Mouse (Mus musculus): ENCODE measurements around the gene Obsl1. TPM values are rescaled to one million over a fixed set of nuclear protein-coding genes. Genes with fewer than 3 reads are reported as not detected.

Obsl1 gene
- total RNA-seq, 2 experiments from 2014 or later = not detected

DNA sequence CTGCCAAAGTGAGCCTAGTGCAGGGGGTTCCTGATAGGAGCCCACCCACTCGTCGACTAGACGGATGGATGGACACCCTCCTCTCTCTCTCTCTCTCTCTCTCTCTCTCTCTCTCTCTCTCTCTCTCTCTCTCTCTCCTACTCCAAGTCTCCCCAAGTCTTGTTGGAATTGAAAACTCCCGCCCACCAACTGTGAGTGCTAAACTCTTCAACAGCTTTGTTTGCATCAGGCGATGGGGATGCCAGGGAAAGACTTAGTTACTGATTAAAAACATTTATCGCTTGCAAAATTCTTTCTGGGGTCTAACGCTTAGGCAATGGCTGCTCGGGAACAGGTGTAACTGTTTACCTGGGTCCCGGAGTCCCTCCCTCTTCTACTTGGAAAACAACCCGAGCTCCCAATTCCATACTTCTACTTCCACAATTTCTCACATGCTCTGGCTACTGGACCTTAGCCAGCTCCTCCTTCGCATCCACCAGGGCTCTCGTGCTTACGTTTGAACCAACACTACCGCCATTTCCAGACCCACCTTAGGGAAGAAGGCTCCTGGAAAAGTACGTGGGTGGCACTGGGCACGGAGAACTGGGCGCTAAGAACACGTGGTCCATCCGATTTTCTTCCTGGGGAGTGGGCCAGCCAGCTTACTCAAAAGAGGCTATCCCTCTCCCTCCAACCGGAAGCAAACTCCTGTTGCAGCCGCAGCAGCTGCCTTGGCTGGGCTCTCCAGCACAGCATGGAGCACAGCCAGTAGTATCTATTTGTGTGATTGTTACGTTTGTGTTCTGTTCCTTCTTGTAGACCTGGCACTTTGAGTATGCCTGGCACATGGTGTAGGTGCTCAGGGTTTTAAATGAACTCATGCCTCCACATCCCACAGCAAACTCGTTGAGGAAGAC is 47.2 kb downstream of the Obsl1 start:
- no peak for ATAC-seq (replicated peaks; ENCODE audit: low FRiP score, poor library complexity, severe bottlenecking)

DNA sequence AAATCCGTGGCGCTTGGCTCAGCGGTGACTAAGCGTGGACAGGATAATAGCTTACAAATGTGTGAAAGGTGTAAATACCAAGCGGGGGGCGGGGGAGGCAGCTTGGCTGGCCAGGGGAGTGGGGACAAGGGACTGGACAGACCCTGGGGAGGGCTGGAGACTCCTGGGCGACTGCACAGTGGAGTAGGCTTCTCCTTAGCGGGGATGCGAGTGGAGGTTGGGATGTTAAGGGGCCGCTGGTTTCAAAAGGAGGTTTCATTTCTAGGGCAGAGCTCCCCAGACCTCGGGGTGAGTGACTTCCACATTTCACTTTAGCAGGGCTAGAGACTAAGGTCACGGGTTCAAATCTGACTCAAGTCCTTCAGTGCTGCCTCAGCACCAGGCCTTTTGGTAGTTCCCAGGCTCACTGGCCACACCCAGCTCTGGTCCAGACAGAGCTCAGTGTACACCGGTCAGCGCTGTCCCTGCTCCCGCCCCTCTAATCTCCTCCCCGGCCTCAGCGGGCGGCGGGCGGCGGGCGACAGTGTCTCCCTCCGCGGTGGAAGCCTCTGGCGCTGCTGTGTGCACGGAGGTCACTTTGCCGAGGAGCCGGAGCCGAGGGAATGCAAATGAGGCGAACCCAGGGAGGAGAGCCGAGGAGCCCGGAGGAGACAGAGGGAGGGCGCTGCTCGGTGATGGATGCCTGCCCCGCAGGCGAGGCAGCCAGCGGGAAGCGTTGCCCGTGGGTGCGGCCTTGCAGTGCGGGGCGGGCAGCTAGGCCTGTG is 48.0 kb downstream of the Obsl1 start:
- 0 out of 2 replicates have a peak, but pooled peaks have one; percentile 30 for ATAC-seq (replicated peaks; ENCODE audit: low FRiP score, poor library complexity, severe bottlenecking)

DNA sequence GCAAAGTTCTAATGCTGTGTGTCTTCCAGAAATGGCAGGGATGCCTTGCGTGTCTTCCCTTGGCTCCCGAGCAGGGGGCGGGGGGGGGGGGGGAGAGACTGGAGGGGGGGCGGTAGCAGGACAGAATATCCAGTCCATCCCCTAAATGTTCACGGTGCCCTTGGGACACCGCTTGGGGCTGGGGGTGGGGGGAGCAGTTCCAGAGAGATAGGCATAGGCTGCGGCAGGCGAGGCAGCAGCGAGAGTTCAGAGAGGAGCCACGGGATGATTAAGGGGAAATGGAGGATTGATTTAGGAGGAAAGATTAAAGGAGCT is 48.6 kb downstream of the Obsl1 start:
- ATAC-seq (replicated peaks; ENCODE audit: low FRiP score, poor library complexity, severe bottlenecking) = no peak

DNA sequence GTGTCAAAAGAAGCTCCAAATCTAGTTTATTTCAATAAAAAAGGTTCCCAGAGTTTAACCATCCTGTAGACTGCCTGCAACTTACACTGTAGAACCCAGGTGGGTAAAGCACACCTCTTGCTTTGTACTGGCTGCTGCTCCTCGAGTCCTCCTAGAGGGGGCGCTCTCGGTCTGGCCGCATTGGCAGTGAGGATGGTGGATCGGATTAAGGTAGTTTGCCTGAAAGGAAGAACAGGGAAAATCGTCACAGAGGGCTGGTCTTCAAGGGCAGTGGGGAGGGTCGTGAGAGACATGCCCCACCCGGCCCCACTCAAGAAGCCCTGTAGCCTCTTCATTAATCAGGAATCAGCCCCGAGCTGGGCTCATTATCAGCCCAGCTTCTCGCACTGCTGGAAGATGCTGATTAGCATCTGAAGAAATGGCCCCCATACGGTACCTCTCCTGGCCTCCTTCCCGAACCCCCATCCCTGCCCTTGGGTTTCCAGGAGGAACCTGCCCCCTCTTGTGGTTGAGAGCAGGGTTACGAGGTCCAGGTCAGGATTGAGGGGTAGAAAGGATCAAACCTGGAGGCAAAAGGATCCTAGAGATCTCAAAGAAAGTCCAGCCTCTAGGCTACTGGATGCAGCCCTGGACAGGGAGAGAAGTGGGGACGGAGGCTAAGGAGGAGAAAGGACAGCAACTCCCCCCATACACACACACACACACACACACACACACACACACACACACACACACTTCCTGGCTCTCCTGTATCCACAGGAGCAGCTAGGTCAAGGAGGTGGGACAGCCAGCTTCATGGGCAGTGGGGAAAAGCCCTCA is 49.3 kb downstream of the Obsl1 start:
- no peak for ATAC-seq (replicated peaks; ENCODE audit: low FRiP score, poor library complexity, severe bottlenecking)

DNA sequence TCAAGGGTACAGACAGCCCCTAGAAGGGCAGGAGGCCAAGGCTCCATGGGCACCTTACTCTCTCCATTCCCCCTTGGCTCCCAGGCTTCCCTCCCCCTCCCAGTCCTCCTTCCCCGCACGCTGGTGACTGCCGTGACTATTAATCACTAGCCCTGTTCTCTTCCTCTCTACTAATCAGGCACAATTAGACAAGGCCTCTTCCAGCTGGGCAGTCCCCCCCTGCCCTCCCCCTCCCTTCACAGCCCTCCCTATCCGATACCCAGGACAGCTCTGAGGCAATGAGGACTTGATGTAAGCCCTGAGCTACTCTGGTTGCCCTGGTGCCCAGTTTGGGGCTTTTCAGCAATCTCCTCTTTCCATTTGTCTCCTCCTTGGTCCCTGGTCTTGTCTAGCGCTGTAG is 50.3 kb downstream of the Obsl1 start:
- ATAC-seq (replicated peaks; ENCODE audit: low FRiP score, poor library complexity, severe bottlenecking) = no peak

DNA sequence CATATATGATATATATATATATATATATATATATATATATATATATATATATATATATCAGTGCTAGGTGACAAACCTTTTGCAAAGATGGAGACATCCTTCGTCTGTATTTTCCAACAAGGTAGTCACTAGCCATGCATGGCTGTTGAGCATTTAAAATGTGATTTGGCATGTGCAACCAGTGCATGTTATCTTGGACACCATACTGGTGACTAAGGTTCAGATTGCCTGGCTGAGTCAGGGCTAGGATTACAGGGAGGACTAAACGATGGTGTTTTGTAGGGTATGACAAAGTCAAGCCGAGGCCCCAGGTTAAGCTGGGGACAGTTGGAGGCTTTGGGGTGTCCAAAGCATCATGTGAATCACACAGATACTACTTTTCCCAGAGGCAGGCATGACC is 50.8 kb downstream of the Obsl1 start:
- no peak for ATAC-seq (replicated peaks; ENCODE audit: low FRiP score, poor library complexity, severe bottlenecking)

DNA sequence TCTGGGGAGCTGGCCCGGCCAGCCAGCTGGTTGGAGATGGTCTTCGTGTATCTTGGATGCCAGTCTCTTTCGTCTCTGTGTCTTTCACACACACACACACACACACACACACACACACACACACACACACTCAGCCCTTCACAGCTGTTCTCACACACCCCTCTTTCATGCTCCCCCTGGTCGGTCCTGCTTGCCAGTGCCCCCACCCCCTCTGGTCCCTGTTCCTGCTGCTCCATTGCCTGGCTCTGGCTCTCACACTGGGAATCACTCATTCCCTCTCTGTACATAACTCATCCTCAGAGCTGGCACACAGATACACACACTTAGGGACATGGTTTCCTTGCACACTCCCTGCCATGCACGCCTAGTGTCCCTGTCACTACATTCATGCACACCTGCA is 54.4 kb downstream of the Obsl1 start:
- no peak for ATAC-seq (replicated peaks; ENCODE audit: low FRiP score, poor library complexity, severe bottlenecking)

DNA sequence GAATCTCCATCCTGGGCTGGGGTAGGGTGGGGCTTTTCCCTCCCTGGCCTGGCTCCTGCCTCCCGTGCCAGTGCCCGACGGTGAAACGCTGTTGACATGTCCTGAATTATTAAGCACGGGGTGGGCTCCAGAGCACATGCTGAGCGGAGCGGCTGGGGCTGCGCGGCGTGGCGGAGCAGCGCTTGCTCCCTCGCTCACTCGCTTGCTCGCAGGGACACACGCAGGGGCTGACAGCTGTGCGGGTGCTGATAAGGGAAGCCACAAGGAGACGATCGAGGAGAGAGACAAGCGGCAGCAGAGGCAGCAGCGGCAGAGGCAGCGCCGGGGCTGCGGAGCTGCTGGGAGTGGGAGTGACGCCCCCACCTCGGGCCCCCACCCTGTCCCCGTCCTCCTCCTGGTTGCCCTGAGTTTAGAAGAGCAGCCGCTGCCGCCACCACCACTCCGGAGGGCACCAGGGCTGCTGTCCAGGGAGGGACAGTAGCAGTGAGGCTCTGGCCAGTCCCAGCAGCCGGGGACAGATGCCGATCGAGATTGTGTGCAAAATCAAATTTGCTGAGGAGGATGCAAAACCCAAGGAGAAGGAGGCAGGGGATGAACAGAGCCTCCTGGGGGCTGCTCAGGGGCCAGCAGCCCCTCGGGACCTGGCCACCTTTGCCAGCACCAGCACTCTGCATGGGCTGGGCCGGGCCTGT is 55.8 kb downstream of the Obsl1 start, which contains the start of gene Asic4:
TSS of gene Asic4 (plus strand) at position 123 of the 692 bp plus-strand sequence.
- ATAC-seq (replicated peaks; ENCODE audit: low FRiP score, poor library complexity, severe bottlenecking) = no peak

DNA sequence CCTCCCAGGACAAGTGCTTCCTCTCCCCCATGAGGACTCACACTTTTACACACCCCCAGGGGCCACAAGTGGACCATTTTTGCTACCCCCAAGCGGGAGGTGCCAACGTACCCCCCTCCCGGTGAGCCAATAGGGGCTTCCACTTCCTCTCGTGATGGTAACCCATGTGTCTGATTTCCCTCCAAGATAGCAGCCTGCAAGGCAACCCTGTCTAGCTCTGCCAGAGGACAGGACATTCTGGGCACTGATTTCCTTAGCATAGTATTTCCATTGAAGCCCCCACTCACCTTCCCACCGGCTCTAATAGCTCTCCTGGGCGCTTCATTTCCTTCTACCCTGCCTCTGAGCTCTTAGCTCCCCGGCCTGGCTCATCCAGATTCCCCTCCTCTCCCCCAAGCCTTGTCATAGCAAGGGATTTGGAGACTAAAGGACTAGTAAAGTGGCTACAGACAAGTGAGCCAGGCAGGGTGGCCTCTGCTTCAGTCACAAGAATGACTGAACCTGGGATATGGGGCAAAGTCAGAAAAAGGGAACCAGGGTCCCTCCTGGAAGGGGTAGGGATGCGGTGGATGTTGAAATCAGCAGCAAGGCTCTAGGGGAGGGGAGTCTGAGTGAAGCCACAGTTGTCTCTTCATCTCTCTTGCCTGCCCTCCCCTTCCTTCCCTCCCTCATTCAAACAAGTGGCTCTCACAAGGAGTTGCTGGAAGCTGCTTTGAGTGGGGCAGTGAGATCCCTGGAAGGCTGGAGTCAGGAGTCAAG is 56.7 kb downstream of the Obsl1 start:
- ATAC-seq (replicated peaks; ENCODE audit: low FRiP score, poor library complexity, severe bottlenecking) = no peak

DNA sequence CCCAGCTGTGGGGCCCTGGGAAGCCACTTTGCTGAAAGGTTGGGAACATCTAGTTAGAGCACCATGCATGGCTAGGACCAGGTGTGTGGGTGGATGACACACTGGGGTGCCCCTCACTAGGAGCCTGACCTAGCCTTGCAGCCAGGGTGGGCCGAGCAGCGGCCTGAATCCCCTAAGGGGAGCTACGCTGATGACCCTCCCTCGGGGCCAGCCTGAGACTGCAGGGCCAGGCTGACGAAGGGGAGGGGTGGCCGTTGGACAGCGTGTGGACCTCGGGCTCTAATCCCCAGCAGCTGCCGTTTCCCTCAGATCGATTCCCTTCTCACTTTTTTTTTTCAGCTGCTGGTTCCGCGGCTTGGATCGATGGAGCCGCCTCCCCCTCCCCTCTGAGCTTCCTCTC is 57.3 kb downstream of the Obsl1 start:
- ATAC-seq (replicated peaks; ENCODE audit: low FRiP score, poor library complexity, severe bottlenecking) = no peak

DNA sequence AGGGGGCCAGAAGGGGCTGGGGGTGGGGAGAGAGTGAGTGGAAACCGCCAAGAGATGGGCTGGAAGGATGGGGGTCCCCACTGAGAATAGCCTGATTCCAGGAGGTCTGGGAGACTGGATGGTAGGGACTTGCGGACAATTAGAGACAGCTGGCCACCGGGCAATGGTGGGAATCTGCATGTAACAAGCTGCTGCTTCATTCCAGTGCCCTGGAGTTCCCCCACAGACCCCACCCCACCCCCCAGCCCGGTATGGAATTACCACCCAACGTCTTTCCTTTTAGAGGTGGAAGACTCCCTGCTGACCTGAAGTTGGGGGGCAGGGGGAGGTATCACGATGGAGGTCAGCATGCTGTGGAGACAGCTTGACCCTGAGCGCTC is 58.2 kb downstream of the Obsl1 start:
- ATAC-seq (replicated peaks; ENCODE audit: low FRiP score, poor library complexity, severe bottlenecking) = no peak

DNA sequence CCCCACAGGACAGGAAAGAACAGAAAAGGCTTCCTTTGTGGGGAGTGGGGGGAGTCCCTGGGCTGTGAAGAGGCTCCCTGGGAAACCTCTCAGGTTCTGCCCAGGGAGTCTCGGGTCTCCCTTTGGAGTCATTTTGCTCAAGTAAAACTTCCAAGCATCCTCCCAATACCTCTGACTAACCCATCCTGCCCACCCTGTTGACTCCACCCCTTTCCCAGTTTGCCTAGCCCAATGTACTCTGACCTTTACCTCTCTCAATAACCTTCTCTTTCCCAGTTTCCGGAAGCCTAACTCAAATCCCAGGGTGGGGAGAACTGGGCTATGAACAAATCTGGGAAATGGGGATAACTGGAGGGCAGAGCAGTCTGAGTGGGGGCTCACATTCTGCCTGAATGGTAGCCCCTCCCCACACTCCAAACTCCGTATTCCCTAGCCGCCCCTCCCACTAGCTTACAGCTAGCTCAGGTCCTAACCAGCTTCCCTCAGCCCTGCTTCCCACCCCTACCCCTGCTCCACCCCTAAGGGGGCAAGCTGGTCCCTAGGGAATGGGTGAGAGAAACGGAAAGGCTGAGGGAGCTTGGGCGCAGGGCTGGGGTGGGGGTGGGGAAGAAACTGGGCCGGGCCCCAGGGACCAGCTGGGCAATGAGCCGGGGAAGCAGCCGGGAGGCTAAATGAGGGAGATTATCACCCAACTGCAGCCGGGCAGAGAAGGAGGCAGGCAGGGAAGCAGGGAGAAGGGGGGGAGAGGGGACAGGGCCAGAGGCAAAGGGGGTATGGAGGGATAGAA is 58.8 kb downstream of the Obsl1 start:
- no peak for ATAC-seq (replicated peaks; ENCODE audit: low FRiP score, poor library complexity, severe bottlenecking)

DNA sequence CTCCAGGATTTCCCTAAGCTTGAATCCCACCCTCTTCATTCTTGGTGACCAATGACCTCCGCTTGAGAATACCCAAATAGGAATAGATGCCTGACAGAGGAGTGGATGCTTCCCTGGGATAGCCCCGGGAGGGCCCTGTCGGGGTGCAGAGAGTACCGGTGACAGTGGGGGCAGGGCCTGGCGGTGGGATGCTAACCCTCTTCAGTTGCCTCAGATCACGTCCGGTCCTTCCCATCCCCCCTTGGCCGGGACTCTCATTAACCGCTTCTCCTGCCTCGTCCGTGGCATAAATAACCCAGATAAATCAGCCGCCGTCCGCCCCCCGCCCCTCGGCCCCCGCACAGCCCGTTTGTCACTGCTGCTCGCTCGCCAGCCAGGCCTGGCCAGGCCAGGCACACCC is 59.6 kb downstream of the Obsl1 start:
- no peak for ATAC-seq (replicated peaks; ENCODE audit: low FRiP score, poor library complexity, severe bottlenecking)

DNA sequence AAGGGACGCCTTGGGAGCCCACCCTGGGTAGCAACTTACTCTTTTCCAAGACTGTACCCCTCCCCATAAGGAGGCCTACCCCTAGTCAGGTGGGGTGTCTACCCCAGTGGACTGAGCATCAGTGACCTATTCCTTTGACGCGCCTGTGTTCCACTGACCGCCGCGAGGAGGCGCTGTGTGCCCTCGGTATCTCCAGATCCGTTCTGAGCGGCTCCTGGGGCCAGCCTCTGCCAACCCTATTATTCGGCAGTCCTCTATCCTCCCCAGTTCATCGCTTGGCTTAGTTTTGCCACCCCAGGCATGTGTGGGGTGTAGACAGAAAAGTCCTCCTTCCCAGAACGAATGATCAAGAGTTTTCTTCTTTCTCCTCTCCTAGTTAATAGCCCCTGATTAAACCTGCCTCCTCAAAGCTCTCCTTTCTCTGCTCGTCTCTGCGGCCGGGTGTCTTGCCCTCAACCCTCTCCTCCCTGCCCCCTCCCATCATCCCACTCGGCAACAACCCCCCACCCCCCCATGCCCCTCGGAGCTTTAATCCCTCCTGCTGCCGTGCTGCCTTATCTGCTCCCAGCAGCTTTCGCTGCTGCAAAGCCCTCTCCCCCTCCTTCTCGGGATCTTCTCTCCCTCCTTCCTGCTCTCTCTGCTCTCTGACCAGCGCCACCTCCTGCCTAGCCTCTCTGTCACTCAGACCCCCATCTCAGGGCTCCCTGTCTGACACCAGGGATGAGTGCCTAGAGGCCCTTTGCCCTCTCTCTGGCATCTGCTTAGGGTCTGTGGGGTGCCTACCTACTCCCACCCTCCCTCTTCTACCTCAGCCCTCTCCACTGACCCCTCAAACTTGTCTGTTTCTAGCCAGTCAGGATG is 60.3 kb downstream of the Obsl1 start:
- ATAC-seq (replicated peaks; ENCODE audit: low FRiP score, poor library complexity, severe bottlenecking) = peak; percentile 58; the same call in 1 of the 2 replicates

DNA sequence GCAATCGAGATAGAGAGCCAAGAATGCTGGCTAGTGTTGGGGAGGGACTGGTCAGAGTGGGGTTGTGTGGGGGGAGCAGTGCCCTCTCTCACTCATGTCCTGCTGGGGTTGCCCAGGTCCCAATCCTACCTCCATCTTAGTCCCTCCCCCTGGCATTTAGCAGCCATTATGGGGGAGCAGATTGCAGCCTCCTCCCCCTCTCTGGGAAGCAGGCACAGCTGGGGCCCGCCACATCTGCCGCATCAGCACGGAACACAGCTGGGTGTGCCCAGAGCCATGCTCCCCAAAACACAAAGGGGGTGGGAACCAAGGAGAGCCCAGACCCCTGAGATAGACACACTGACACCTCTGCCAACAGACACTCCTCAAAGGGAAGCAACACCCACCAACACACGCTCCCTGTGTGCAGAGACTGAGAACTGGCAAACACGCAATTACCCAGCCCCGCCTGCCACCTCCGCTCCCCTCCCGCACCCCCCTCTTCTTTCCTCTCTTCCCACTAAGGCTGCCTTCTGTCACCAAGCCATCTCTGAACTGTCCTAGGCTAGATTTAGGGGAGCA is 61.0 kb downstream of the Obsl1 start:
- ATAC-seq (replicated peaks; ENCODE audit: low FRiP score, poor library complexity, severe bottlenecking) = no peak

DNA sequence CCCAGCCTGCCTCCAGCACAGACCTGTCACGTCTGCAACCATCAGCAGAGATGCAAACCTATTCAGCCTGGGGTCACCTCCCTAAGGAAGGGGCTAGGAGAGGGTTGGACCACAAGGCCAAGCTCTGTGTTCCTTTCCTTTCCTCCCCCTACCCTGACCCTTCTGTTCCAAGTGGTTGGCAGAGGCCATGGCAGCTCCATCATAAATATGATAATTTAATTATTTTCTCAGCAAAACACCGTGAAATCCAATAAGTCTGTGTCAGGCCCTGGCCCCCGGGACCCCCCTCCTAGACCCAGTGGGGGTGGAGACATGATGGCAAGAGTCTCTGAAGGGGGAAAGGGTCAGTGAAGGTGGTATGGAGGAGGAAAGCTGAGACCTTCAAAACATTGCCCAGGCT is 62.0 kb downstream of the Obsl1 start:
- no peak for ATAC-seq (replicated peaks; ENCODE audit: low FRiP score, poor library complexity, severe bottlenecking)

All from erythroblast, adult 5-6 weeks (primary cell).